Mouse (Mus musculus) hindbrain, embryonic 11.5 days (tissue): Measurements from ENCODE around the gene Cdipt. TPM values are rescaled to one million over a fixed set of nuclear protein-coding genes. Genes with fewer than 3 reads are reported as not detected.
A peak's percentile ranks its signal among the peaks of the same experiment; 100 is the strongest.

Experiments
- ATAC-seq: fragments of 200-750 bp; cut with Nextera tagmentation; 2 replicates; pipeline ENCODE4 v1.8.0; 2017; ENCODE audit warnings: mild to moderate bottlenecking, moderate TSS enrichment, moderate library complexity; ENCODE audit not compliant: low FRiP score
- DNase-seq: peaks from one replicate; pipeline ENCODE4 v3.0.0-alpha.2; 2015; ENCODE audit warnings: low spot score
- H3K27ac ChIP-seq: fragments of 300-500 bp; sonication (generic); 2 replicates; pipeline ENCODE4 v1.5.1; 2014; ENCODE audit warnings: mild to moderate bottlenecking, low read depth, low read length
- H3K27me3 ChIP-seq: fragments of 300-500 bp; sonication (generic); 2 replicates; pipeline ENCODE4 v1.6.1; 2014; ENCODE audit warnings: mild to moderate bottlenecking, low read length, moderate library complexity, mixed read lengths; ENCODE audit not compliant: control insufficient read depth, insufficient read depth
- H3K36me3 ChIP-seq: fragments of 300-500 bp; sonication (generic); 2 replicates; pipeline ENCODE4 v1.6.1; 2014; ENCODE audit warnings: mild to moderate bottlenecking, low read length, moderate library complexity, mixed read lengths; ENCODE audit not compliant: control insufficient read depth, insufficient read depth
- H3K4me1 ChIP-seq: fragments of 300-500 bp; sonication (generic); replicated peaks from 2 replicates; pipeline ENCODE4 v1.6.1; 2014; ENCODE audit warnings: low read length, mixed read lengths; ENCODE audit not compliant: control insufficient read depth, insufficient read depth
- H3K4me2 ChIP-seq: fragments of 300-500 bp; sonication (generic); replicated peaks from 2 replicates; pipeline ENCODE4 v1.6.1; 2014; ENCODE audit warnings: mild to moderate bottlenecking, low read depth, low read length
- H3K4me3 ChIP-seq: fragments of 300-500 bp; sonication (generic); 2 replicates; pipeline ENCODE4 v1.5.1; 2014; ENCODE audit warnings: low read depth, low read length
- H3K9ac ChIP-seq: fragments of 300-500 bp; sonication (generic); 2 replicates; pipeline ENCODE4 v1.6.1; 2014; ENCODE audit warnings: low read depth, low read length
- H3K9me3 ChIP-seq: fragments of 300-500 bp; sonication (generic); 2 replicates; pipeline ENCODE4 v1.6.1; 2016; ENCODE audit warnings: low read length; ENCODE audit not compliant: control insufficient read depth
- WGBS: fragments of 180-500 bp; shearing (Covaris S2); extraction: QIAGEN DNeasy Blood & Tissue Kit; methylation state at CpG from one replicate; pipeline ENCODE4 v1.1.7; 2014; 5-methylcytosine and 5-hydroxymethylcytosine counted together
- polyA plus RNA-seq: library from polyadenylated mRNA; unstranded; fragments of >200 nt; fragmentation: Nextera tagmentation; extraction: Ambion mirVana; gene quantifications from 2 replicates; pipeline ENCODE4 v1.2.1, GENCODE M21; 2014

Cdipt gene
- polyA plus RNA-seq, 1 experiment from 2014 or later, result 69.5 TPM

GRCm38 (mm10) chr7:127027885-127028284 lies 52.2 kb downstream of the Cdipt start:
- Histone ChIP-seq H3K4me3 (peak overlapping the region; percentile 32), H3K27ac (peak overlapping the region; percentile 99), H3K4me2 (peak overlapping the region; percentile 47), H3K9ac (peak overlapping the region; percentile 54), H3K27me3 (no peaks in the 10 kb centered on the region), H3K36me3 (peaks cover 6% of the 10 kb centered on the region; the same call in 1 of the 2 replicates), H3K9me3 (no peaks in the 10 kb centered on the region), H3K4me1 (peaks cover 17% of the 10 kb centered on the region)
- no peak; the same call in 1 of the 2 replicates for ATAC-seq
- DNase-seq, result no peak
- 71% methylated on average over 8 of the region's 8 CpGs for WGBS

Other genes with a start within 250 kb of the Cdipt start
- gene Mapk3, start 216.3 kb upstream of the Cdipt start, polyA plus RNA-seq, result 47.2 and 51.8 TPM in 2 replicates
- 0.97 and 1.4 TPM in 2 replicates for gene Gdpd3, start 209.6 kb upstream of the Cdipt start, polyA plus RNA-seq
- 114 and 119 TPM in 2 replicates for gene Ypel3, start 199.0 kb upstream of the Cdipt start, polyA plus RNA-seq
- 0.25 and 0.79 TPM in 2 replicates for gene Tbx6, start 194.4 kb upstream of the Cdipt start, polyA plus RNA-seq
- gene Ppp4c, start 183.4 kb upstream of the Cdipt start, polyA plus RNA-seq, result 313 and 330 TPM in 2 replicates
- gene Fam57b, start 178.2 kb upstream of the Cdipt start, polyA plus RNA-seq, result 14.6 and 16.3 TPM in 2 replicates
- not detected in 2 replicates for gene 4930451I11Rik, start 144.3 kb upstream of the Cdipt start, polyA plus RNA-seq
- gene Doc2a, start 128.5 kb upstream of the Cdipt start, polyA plus RNA-seq, result 3.4 and 3.7 TPM in 2 replicates
- gene Hirip3, start 113.9 kb upstream of the Cdipt start, polyA plus RNA-seq, result 22.0 and 25.2 TPM in 2 replicates
- 89.3 and 89.4 TPM in 2 replicates for gene Ino80e, start 113.5 kb upstream of the Cdipt start, polyA plus RNA-seq
- 27.3 and 31.2 TPM in 2 replicates for gene Taok2, start 91.2 kb upstream of the Cdipt start, polyA plus RNA-seq
- gene Tmem219, start 53.0 kb upstream of the Cdipt start, polyA plus RNA-seq, result 25.3 and 28.6 TPM in 2 replicates
- gene Kctd13, start 47.0 kb upstream of the Cdipt start, polyA plus RNA-seq, result 30.1 and 33.5 TPM in 2 replicates
- 0.90 and 0.92 TPM in 2 replicates for gene Asphd1, start 26.3 kb upstream of the Cdipt start, polyA plus RNA-seq
- 13.2 and 14.2 TPM in 2 replicates for gene Sez6l2, start 25.4 kb upstream of the Cdipt start, polyA plus RNA-seq
- 0.63 and 0.93 TPM in 2 replicates for gene Cdiptos, start 184 bp downstream of the Cdipt start, polyA plus RNA-seq
- 3.4 and 3.5 TPM in 2 replicates for gene Mvp, start 38.7 kb downstream of the Cdipt start, polyA plus RNA-seq
- gene Pagr1b, start 40.6 kb downstream of the Cdipt start, polyA plus RNA-seq, result not detected in 2 replicates
- gene Pagr1a, start 41.4 kb downstream of the Cdipt start, polyA plus RNA-seq, result 76.1 and 78.5 TPM in 2 replicates
- gene Gm42742, start 45.2 kb downstream of the Cdipt start, polyA plus RNA-seq, result 50.4 and 53.7 TPM in 2 replicates
- gene Prrt2, start 45.3 kb downstream of the Cdipt start, polyA plus RNA-seq, result 7.2 and 7.7 TPM in 2 replicates
- gene Maz, start 51.1 kb downstream of the Cdipt start, polyA plus RNA-seq, result 69.4 and 71.4 TPM in 2 replicates
- gene Kif22, start 66.6 kb downstream of the Cdipt start, polyA plus RNA-seq, result 142 and 146 TPM in 2 replicates
- gene Zg16, start 111.4 kb downstream of the Cdipt start, polyA plus RNA-seq, result not detected in 2 replicates
- 1.0 and 1.3 TPM in 2 replicates for gene AI467606, start 115.4 kb downstream of the Cdipt start, polyA plus RNA-seq
- 1.7 and 2.0 TPM in 2 replicates for gene Qprt, start 146.3 kb downstream of the Cdipt start, polyA plus RNA-seq
- 0.07 and 0.08 TPM in 2 replicates for gene Spn, start 161.9 kb downstream of the Cdipt start, polyA plus RNA-seq
- gene Cd2bp2, start 220.1 kb downstream of the Cdipt start, polyA plus RNA-seq, result 64.7 and 76.2 TPM in 2 replicates
- gene Tbc1d10b, start 232.6 kb downstream of the Cdipt start, polyA plus RNA-seq, result 18.7 and 19.1 TPM in 2 replicates
- 24.1 and 26.5 TPM in 2 replicates for gene Mylpf, start 233.0 kb downstream of the Cdipt start, polyA plus RNA-seq